Mouse (Mus musculus) G1E (cell line): ENCODE measurements at regions not wholly inside any gene's neighbourhood (a gene's known extent, or its start where the extent isn't known, plus 50 kb on each side); places are given as distances from the start of the nearest gene placed in this dataset.

Experiments
- CTCF ChIP-seq: IDR thresholded peaks from 2 replicates; pipeline ENCODE4 v1.5.1; 2012; ENCODE audit warnings: low read depth, low read length, inconsistent platforms, mixed read lengths
- GATA1 ChIP-seq: IDR thresholded peaks from 2 replicates; pipeline ENCODE4 v1.6.1; 2012; ENCODE audit warnings: borderline replicate concordance, low read length, inconsistent platforms, mixed read lengths
- GATA2 ChIP-seq: IDR thresholded peaks from 2 replicates; pipeline ENCODE4 v1.6.1; 2012; ENCODE audit warnings: low read depth, low read length, inconsistent platforms, borderline replicate concordance
- POLR2AphosphoS5 ChIP-seq: IDR thresholded peaks from 2 replicates; pipeline ENCODE4 v1.6.1; 2012; ENCODE audit warnings: low read depth, low read length, inconsistent platforms; ENCODE audit not compliant: insufficient replicate concordance
- TAL1 ChIP-seq: conservative IDR thresholded peaks from 2 replicates; pipeline ENCODE4 v1.6.1; 2012; ENCODE audit warnings: low read depth, low read length, inconsistent platforms, mixed read lengths

DNA sequence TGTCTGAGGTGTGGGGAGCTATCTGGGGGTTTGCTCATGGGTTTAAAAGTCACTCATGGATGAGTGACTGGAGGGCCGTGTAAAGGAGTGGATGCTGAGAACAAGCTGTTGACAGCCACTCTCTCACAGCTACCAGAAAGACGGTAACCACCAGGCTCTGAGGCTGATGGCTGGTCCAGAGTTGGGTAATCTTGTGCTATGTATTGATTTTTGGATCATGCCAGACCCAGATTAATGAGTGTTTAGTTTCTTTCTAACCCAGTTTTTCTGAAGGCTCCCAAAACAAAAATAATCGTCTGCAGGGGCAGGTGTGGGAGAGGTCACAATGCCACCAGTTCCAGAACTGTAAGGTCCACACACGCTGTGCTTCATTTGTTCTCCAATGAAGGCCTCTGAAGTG, 144.9 kb downstream of the Gadd45g start:
- TF ChIP-seq GATA1 (no peak), CTCF (no peak), GATA2 (no peak), TAL1 (no peak), POLR2AphosphoS5 (no peak)
